Mouse (Mus musculus) 3T3-L1 (cell line): ENCODE measurements at regions not wholly inside any gene's neighbourhood (a gene's known extent, or its start where the extent isn't known, plus 50 kb on each side); places are given as distances from the start of the nearest gene placed in this dataset.
A peak's percentile ranks its signal among the peaks of the same experiment; 100 is the strongest.
"Not testable (repeated sequence)": the region's sequence is repeated elsewhere in the genome, so short reads cannot be mapped to it uniquely, and the experiment has no call there.

Source experiments
- DNase-seq: peaks from one replicate; pipeline ENCODE4 v3.0.0-alpha.2; 2015; ENCODE audit warnings: low read depth, low spot score

DNA sequence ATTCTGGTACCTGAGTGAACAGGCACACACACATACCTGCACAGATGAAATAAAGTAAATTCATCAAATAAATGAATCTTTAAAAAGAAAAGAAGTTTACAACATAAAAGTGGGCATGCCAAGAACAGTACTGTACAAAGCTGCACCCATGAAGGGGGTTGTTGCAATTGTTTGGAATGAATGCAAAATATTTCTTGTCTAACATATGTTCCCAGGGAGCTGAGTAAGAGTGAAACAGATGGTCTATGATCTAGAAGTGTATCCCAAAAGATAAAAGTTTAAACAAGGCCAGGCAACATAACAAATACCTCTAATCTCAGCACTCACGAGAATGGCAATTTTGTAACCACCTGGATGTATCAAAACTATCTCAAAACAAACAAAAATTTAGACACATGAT is 1685.5 kb upstream of the Dsel start:
- DNase-seq = no peak

DNA sequence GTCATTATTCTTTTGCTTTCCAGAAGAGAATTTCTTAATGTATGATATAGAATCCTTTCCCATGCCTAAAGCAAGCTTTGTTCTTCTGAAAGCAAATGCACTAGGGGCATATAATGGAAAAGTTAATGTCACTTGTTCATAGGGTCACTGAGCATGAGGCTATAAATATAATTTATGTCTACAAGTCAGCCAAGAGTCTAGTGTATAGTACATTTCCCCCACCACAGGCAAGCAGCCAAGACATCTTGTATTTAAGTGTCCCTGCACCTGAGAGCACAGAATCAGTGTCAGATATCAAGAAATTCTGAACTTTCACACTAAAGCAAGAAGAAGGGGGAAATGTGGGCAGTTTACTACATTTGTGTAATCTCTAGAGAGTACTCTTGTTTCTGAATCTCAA is 1675.3 kb upstream of the Dsel start:
- DNase-seq = no peak

DNA sequence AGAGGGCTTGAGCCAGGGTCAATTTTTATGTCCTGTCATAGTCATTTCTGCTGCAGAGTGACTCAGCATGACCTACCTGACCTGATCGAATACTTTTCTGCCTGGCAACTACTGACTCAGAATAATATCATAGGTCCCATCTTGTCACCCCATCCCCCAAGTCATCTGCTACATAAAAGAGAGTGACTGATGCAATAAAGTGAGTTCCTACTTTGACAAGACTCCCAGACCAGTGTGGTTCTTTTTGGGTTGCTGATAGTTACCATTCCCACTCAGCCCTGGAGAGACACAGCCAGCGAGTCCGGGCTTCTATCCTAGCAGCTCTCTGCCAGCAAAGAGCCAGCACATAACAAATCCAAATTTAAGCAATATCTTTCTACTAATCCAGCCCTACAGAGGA is 1665.8 kb upstream of the Dsel start:
- DNase-seq = peak; percentile 73

DNA sequence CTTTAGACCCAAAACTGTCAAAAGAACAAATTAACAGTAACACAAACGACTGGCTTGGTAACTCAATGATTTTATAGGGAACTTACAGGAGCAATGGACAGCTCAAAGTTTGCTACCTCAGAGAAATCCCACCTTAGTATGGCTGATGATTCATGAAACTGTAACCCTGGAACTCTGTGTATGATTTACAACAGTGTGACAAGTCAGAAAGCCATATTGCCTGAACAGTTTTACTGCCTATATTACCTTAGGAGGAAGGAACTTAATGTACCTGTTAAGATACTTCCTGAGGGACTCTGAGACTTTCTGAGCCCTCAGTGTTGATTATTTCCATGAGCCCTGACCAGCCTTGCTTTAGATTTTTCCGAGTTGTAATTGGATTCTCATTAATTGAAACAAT is 1631.3 kb upstream of the Dsel start:
- no peak for DNase-seq

DNA sequence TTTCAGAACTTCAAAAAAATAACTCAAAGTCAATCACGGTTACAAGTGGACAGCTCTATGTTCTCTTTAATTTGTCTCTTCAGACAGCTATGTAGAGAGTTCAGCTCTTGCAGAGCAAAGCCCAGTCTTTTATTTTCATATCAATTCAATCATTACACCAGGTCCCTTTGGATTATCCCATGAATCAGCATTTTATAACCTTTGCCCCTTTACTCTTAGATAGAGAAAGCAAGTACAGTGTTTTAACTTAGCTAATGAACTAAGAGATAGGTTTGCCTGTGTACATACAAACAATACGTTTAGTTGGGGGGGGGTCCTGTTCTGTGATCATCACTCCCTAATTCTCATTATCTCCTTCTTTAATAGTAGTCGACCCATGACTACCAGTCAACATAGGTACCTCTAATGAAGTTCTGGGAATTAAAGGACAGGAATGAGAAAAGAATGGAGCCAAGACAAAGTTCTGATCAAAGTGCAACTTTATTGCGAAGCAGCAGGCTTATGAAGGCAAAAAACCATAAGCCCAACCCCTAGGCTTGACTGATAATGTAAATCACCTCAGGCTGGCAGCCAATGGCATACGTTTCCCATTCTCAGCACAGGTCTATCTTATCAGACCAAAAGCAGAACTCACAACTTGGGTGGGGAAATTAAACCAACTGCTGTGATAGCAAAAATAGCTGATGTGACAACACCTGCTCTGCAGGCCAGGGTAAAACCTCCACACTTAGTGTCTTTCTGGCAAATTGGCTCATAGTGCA is 1625.7 kb upstream of the Dsel start:
- no peak for DNase-seq

DNA sequence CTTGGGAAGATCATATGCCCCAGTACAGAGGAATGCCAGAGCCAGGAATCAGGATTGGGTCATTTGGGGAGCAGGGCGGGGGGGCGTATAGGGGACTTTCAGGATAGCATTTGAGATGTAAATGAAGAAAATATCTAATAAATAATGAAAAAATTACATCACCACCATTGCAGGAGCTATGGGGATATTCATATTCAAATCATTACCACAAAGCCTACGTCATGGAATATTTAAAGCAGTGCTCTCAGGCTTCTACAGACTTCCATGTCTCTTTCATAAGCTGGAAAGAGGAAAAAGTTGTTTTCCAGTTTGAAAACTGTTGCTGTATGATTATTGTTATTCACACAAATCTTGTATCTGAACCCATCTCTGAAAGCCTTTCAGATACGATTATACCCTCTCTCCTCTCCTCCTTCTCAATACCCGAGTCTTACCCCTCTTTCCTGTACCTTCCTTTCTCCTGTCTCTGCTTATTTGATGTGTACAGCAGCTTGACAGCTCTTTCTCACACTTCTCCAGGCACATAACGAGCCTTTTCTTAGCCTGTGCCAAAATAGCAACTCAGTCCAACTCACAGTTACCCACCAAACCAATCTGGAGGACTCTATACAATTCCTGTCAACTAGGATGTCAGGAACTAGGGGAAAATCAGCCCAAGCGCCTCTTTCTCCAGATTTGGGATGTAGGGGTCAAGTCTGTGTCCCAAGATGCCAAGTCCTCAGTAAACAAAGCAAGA is 1592.0 kb upstream of the Dsel start:
- no peak for DNase-seq

DNA sequence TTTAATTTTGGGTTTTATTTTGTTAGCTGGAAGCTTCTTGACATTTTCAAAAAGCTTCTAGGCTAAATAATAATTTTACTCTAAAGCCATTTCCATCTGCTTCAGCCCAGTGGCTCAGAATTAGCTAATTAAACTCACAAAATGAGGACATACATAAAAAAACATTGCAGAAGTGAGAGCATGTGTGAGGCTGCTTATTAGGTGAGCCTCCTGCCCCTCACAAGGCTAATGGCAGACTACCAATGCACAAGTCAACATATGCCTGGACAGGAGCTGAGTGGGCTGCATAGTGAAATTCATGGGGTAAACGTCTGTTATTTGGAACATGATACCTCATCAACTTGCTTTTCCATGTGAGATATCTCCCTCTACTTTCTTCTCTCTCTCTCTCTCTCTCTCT is 1569.0 kb upstream of the Dsel start:
- DNase-seq = no peak

DNA sequence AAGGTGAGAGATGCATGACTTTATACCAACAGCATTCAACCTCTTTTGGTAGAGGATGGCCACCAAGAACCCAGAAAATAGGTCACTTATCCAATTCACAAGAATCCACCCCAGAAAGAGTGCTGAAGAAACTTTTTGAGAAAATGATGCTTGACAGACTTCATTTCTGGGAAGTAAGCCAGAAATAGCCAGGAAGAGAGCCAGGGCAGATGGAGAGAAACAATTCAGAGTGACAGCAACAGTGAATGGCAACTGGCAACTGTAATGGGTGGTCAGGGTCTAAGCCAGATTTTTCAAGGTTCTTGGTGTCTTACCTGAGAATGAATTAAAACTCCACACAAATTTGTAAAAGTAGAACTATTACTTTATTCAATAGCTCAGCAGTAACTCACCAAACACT is 1566.5 kb upstream of the Dsel start:
- DNase-seq = peak; percentile 39

DNA sequence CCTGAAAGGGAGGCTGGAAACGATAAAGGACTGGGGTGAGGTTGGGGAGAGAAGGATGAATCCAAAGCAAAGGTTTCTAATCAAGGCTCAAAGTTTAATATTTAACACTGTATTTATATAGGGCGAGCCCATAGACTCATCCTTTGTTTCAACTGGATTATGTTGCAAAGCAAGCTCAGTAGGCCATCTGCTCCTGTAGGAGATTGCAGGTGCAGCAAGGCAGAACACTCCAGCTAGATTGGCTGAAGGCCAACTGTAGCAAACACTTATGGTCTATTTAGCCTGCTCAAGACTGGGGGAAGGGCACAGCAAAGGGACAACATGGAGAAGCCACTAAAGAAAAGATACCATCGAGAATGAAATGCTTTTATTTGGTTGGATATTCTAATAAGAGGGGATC is 1548.1 kb upstream of the Dsel start:
- DNase-seq = no peak

DNA sequence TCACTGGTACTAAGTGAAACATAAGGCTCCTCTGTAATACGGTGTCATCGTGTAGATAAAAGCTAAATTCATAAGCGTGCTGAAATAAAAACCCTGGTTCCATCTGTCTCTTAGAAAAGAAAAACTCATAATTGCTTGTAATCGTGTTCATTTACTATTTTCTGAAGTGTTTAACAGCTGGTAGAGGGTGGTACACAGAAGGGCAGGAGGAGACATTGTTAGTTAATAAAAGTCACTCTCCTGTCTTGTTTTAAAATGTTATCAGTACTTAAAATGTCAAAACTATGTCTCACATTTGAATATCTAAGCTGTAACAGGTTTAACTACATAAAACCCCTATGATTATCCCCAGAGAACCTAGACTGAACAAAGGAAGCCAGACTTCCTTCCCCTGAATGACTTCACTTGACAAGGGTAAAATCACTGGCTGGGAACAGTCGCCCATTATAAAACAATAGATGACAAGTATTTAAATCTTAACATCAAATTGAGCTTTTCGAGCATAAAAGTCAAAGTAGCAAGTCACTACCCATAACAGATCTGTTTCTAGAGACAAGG is 1530.6 kb upstream of the Dsel start:
- no peak for DNase-seq

DNA sequence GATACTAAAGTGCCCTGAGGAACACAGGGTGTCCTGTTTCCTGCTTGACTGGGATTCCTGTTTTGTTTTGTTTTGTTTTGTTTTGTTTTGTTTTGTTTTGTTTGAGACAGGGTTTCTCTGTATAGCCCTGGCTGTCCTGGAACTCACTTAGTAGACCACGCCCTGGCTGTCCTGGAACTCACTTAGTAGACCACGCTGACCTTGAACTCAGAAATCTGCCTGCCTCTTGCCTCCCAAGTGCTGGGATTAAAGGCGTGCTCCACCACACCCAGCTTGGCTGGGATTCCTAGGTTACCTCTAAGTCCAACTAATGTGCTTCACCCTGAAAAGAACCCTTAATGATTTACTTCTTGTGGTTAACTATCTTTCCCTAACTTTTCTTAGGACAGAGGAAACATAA is 1529.6 kb upstream of the Dsel start:
- not testable (repeated sequence) for DNase-seq

DNA sequence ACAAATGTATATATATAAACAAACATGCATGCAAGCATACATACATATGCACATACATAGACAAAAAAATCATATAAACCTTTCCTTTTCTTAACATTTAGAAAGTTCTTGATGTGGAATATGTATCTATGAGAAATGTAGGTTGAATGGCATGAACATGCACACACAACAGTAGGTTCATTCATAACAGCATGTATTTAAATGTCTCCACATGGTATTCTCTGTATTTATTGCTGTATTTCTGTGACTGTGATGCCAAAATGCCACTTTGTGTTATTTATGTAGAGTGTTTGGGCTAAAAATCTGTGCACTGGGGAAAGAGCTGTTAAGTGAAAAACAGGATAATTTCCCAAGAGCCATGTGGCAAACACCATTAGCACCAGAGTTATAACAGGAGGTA is 1528.2 kb upstream of the Dsel start:
- DNase-seq = no peak

DNA sequence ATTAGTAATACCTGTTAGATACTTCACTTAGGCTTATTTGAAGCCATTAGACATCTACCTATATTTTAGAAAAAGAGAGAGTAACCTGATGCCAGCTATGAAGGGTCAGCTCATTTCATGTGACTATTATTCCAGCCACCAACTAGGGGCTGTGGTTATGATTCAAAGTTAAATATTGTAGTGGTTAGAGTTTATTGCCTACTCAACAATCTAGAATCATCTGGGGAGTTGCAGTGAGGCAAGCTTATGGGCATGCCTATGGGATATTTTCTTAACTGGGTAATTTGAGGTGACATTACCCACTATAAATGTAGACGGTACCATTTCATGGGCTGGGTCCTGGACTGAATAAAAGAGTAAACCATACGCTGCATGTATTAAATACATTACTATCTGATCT is 1525.2 kb upstream of the Dsel start:
- peak; percentile 13 for DNase-seq

DNA sequence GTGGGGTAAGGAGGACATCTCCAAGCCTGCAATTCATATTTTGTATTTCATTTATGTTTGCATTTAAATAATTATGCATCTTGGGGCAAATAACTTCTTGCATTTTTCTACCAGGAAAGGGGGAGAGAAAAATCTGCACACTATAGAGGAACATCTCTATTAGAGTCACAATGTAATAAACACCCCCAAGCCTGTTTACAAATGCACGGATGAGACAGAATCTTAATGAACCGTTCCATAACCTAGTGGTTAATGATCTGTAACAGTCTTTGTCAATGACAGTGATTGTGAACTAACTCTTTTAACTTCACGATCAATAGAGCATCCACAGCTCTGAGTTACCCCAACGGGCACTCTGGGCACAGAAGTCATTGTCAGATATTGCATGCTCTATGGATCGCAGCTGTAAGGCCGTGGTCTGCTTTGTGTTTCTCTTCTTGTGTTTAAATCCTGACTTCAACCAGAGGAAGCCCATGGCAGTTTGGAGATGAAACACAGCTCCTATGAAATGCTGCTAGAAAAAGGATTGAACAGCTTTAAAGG is 1520.2 kb upstream of the Dsel start:
- no peak for DNase-seq

DNA sequence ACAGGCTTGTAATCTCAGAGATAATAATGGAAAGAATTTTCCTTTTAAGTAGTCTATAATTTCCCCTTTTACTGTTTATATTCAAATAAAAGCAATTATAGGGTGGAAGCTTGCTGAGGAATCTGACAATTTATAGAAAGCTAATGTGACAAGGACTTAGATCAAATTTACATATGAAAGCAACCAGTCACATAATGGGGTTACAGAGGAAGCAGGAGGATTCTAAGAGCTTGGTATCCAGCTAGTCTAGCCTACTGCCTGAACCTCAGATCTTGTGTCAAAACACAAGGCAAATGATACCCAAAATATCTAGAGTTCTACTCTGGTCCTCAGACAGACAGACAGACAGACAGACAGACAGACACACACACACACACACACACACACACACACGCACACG is 1519.0 kb upstream of the Dsel start:
- DNase-seq = no peak

DNA sequence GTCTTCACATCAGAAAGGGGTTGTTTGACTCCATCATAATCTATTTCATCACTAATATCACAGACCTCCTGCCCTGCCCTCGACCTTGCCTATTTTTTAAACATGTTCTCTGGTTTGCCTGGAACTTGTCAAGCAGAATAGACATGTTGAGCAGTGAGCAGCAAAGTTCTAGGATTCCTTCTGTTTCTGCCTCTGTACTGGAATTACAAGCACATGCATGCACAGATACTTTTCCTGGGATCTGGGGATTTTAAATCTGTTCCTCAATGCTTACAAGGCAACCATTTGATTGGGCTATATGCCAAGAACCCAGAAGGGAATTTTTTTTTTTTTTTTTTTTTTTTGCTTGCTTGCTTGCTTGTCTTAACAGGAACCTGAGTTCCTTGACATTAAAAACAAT is 1508.0 kb upstream of the Dsel start:
- peak; percentile 7 for DNase-seq

DNA sequence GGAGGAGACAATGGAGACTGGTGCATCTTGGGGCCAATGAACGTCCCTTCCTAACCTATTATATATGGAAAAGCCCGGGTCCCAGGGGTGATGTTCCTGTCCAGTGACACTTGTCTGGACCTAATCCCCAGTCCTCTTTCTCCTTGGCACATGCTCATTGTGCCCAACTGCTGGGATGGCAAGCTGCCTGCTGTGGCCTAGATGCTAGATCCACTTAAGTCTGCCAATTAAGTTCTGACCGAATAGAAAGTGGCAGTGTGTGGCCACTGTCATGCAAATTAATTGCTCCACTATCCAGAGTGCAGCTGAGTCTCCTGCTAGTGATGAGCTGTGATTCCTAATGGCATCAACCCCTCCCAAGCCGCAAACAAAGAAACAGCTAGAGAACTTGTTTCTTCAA is 1493.5 kb upstream of the Dsel start:
- DNase-seq = no peak

DNA sequence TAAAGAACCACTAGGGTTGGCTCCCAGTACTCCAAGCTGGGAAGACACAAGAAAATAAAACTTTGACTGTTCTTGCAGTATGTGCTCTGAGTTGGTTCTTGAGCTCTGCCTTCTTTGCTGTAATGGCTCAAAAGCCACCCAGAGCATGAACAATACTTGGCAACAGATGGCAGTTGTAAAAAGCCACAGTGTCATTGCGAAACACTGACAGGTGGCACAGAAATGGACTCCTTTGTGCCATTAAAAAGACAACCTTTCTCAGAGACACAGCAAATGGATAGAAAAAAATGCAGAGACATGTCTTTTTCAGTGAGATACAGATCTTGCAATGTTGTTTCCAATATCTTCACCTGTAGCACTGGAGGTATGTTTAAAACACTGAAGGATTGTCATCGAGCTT is 1443.3 kb upstream of the Dsel start:
- no peak for DNase-seq

DNA sequence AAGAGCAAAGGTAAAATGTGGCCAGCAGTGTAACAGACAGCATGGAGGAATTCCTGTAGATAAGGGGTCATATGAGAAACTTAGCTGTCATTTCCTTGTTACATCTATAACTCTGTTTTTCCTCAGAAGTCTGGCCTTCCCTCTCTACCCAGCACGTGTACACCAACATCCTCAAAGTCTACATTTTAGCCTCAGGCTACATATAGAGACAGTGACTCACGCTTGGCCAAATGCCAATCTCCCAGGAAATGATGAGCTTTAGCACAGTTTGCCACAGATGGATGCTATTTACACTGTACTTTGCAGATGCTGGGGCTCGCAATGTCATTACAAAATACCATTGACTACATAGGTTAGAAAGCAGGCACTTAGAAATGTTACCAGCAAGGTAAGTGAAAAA is 1433.1 kb upstream of the Dsel start:
- peak; percentile 99 for DNase-seq

DNA sequence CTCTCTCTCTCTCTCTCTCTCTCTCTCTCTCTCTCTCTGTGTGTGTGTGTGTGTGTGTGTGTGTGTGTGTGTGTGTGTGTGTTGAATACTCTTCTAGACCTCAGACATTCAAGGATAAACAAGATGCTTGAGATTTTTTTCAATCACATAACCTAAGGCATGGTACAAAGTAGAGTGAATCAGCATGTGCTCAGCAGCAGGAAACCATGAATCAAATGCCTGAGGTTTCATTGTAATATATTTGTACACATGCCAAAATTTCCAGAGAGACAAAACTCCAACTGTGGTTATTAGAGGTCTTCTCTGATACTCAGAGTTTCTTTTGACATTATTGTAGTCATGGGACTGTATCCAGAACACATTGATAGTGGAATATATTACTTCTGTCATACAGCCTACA is 1423.5 kb upstream of the Dsel start:
- peak; percentile 94 for DNase-seq

DNA sequence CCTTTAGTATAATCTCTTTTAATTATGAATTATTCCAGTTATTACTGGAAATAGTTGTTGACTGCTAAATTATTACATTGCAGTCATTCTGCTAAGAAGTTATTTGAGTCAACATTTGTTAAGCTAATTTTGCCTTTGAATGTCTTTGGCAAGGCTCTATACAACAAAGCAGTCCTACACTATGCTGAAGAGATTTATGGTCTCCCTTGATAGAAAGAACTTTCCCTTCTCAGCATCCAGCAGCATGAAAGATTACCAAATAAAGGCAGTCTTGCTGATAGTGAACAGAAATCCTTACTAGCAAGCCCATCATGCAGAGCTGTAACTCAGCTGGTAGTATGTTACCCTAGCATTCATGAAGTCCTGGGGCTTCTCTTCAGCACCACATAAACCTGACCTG is 1419.4 kb upstream of the Dsel start:
- no peak for DNase-seq

DNA sequence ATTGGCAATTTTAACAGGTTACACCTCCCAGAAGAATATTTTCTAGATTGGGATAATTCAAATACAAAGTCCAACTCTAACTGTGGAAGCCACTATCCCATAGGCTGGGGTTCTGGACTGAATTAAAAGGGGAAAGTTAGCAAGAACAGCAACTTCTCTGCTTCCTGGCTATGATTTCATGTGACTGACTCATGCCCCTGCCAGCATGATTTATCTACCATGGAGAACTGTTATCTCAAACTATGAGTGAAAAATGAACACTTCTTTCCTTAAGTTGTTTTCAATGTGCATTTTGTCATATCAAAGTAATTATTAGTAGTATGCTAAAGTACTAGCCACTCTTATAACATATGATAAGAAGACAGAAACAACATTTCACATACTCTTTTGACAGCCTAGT is 1394.7 kb upstream of the Dsel start:
- DNase-seq = peak; percentile 72

DNA sequence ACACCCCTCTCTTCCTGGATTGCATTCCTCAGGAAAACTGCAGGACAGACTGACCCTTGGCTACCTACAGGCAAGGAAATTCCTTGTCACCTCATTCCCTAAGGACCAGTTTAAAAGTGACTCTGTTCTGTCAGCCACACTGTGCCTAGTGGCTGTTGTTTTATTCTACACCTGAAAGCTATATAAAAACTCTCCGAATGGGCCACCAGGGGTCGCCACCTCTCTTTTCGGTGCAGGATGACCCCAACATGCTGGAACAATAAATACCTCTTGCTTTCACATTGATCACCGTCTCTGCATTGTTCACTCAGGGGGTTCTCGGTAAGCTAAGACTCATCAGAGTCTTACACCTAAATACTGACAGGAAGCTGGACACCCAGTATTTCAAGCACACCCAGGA is 1382.6 kb upstream of the Dsel start:
- DNase-seq = peak; percentile 73
